Mouse (Mus musculus): ENCODE data around the gene Gnas.

- TF ChIP-seq CTCF (IDR thresholded peaks at IDR 0.05) (no peak), EP300 (IDR thresholded peaks at IDR 0.05) (no peak)
Measured at GRCm38 (mm10) chr2:174257312-174257711, 26.8 kb upstream of the Gnas start.
